ENCODE assay signal across 16 mouse cellular contexts in the genomic region with DNA sequence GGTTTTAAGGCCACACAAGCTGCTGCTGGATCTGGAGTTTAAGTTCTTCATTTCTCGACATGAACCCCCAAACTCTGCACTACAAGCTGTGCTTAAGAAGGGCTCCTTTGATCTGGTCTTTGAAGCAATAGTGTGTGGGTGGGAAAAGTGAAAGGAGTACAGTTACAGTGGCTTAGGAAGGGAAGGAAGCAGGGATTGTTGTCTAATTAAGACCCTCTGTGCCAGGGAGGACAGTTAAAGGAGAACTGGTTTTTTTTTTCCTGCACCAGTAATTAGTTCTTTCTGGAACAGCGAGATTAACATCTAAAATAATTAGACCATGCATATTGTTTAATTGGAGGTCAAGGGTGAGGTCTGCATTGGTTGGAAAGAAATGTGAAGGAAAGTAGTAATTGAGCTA. TPM values are rescaled to one million over a fixed set of nuclear protein-coding genes. Genes with fewer than 3 reads are reported as not detected.
A peak's percentile ranks its signal among the peaks of the same experiment; 100 is the strongest.
DNase-seq lines count a peak whose midpoint lies in the region; ATAC-seq and TF ChIP-seq lines count a peak whose summit lies in the region.
"Had no signal": no experiment of that assay in that cellular context is flagged by ENCODE, and none has a peak within 500 bp of the region (broad histone marks: within the 10 kb centered on the region; RNA-seq: fewer than 3 reads in every experiment).

No protein-coding gene starts in this region.

- WGBS in heart, postnatal 0 days = 44% methylated on average over 2 of the region's 2 CpGs
- WGBS in heart, embryonic 12.5 days = 58% methylated on average over 2 of the region's 2 CpGs
- WGBS in liver, embryonic 12.5 days (ENCODE audit: insufficient replicate concordance) = 64% methylated on average over 2 of the region's 2 CpGs

- 0 out of 2 replicates have a peak, but pooled peaks cover 2% of the 10 kb centered on the region for H3K9me3 ChIP-seq in heart, postnatal 0 days (replicated peaks; ENCODE audit: control insufficient read depth, low read length)
- 0 out of 2 replicates have a peak, but pooled peaks cover under 1% of the 10 kb centered on the region for H3K9me3 ChIP-seq in heart, embryonic 12.5 days (replicated peaks)
- no peaks in the 10 kb centered on the region for H3K9me3 ChIP-seq in liver, embryonic 12.5 days (replicated peaks)
- H3K9me3 ChIP-seq: forebrain, embryonic 15.5 days had no signal

- DNase-seq in heart, postnatal 0 days (ENCODE audit: low spot score) = no peak
- peak; percentile 12 for DNase-seq in thymus, postnatal 25 days
- DNase-seq in thymus, postnatal 4 days = no peak
- DNase-seq in left cerebral cortex, postnatal 4 days = no peak
- no peak for DNase-seq in left cerebral cortex, postnatal 25 days (ENCODE audit: low spot score in 2 of 2)
- DNase-seq: adrenal gland, adult 8-10 months; heart, postnatal 36 days; kidney, postnatal 10 days; layer of hippocampus, postnatal 36 days; spleen, adult 18-20 months had no signal

- H3K4me1 ChIP-seq in heart, postnatal 0 days (ENCODE audit: control insufficient read depth, insufficient read depth) = peaks cover 34% of the 10 kb centered on the region
- peaks cover 64% of the 10 kb centered on the region for H3K4me1 ChIP-seq in heart, embryonic 12.5 days (replicated peaks)
- peaks cover 66% of the 10 kb centered on the region for H3K4me1 ChIP-seq in liver, embryonic 12.5 days

- H3K27ac ChIP-seq in heart, postnatal 0 days (ENCODE audit: low read depth) = peak overlapping the region; percentile 20; the same call in 1 of the 2 replicates
- no peak overlapping the region for H3K27ac ChIP-seq in heart, embryonic 12.5 days (ENCODE audit: poor library complexity, severe bottlenecking)
- 0 out of 2 replicates have a peak overlapping the region, but pooled peaks have one; percentile 45 for H3K27ac ChIP-seq in liver, embryonic 12.5 days
- H3K27ac ChIP-seq: forebrain, embryonic 15.5 days; liver, embryonic 14.5 days had no signal

- H3K36me3 ChIP-seq in heart, postnatal 0 days (replicated peaks; ENCODE audit: control insufficient read depth, insufficient read depth, low read length) = peaks cover 18% of the 10 kb centered on the region
- H3K36me3 ChIP-seq in heart, embryonic 12.5 days = peaks cover 43% of the 10 kb centered on the region
- H3K36me3 ChIP-seq in liver, embryonic 12.5 days = peaks cover 62% of the 10 kb centered on the region

- no peak for ATAC-seq in heart, postnatal 0 days (ENCODE audit: insufficient read depth, low read depth)
- no peak for ATAC-seq in heart, embryonic 12.5 days (ENCODE audit: insufficient number of reproducible peaks, low FRiP score)
- no peak for ATAC-seq in liver, embryonic 12.5 days
- ATAC-seq: forebrain, embryonic 15.5 days; Patski had no signal

- no peak for TF ChIP-seq EP300 in heart, postnatal 0 days (IDR thresholded peaks at IDR 0.05; ENCODE audit: low read depth)

- intact Hi-C loops in left cerebral cortex, postnatal 4 days (cut with DNase I) = loop anchor here (10.0 kb wide), 1 partner anchor 60 kb away; no protein-coding TSS in a partner anchor
- intact Hi-C loops in left cerebral cortex, postnatal 25 days (cut with DNase I) = no loop called here

- H3K9ac ChIP-seq in heart, postnatal 0 days (replicated peaks; ENCODE audit: low read depth, low read length) = no peak overlapping the region
- no peak overlapping the region for H3K9ac ChIP-seq in heart, embryonic 12.5 days
- H3K9ac ChIP-seq in liver, embryonic 12.5 days = no peak overlapping the region
- H3K9ac ChIP-seq: forebrain, embryonic 15.5 days; liver, embryonic 14.5 days had no signal

- no peak for TF ChIP-seq CTCF in heart, postnatal 0 days (IDR thresholded peaks at IDR 0.05; ENCODE audit: low read depth)

- H3K27me3 ChIP-seq in heart, postnatal 0 days (ENCODE audit: control insufficient read depth, insufficient read depth, low read length) = no peaks in the 10 kb centered on the region
- H3K27me3 ChIP-seq in heart, embryonic 12.5 days (replicated peaks) = no peaks in the 10 kb centered on the region
- no peaks in the 10 kb centered on the region for H3K27me3 ChIP-seq in liver, embryonic 12.5 days (replicated peaks)
- H3K27me3 ChIP-seq: forebrain, embryonic 15.5 days; megakaryocyte, embryonic 14.5 days; Patski had no signal

- no peak overlapping the region for H3K4me3 ChIP-seq in heart, postnatal 0 days (ENCODE audit: low read depth, low read length)
- H3K4me3 ChIP-seq in heart, embryonic 12.5 days = no peak overlapping the region
- no peak overlapping the region for H3K4me3 ChIP-seq in liver, embryonic 12.5 days
- H3K4me3 ChIP-seq: forebrain, embryonic 15.5 days; megakaryocyte, embryonic 14.5 days had no signal

- H3K4me2 ChIP-seq in heart, postnatal 0 days (ENCODE audit: low read depth, low read length) = no peak overlapping the region
- H3K4me2 ChIP-seq in heart, embryonic 12.5 days = no peak overlapping the region
- H3K4me2 ChIP-seq in liver, embryonic 12.5 days = no peak overlapping the region
- H3K4me2 ChIP-seq: forebrain, embryonic 15.5 days had no signal

RNA-seq across cellular contexts. Expression of a gene that starts 11.2 kb away (rescaled TPM):
- 31.8 and 41.4 TPM in 2 replicates for total RNA-seq in heart, postnatal 0 days (2014; rRNA removed; ENCODE audit: low replicate concordance)
- polyA plus RNA-seq in heart, postnatal 0 days (2015; fragmentation: Nextera tagmentation; extraction: Ambion mirVana) = 33.6 and 36.9 TPM in 2 replicates
- polyA plus RNA-seq in heart, embryonic 12.5 days (2016; fragmentation: Nextera tagmentation; extraction: Ambion mirVana) = 48.8 and 48.9 TPM in 2 replicates
- polyA plus RNA-seq in liver, embryonic 12.5 days (2016; fragmentation: Nextera tagmentation; extraction: Ambion mirVana) = 24.7 and 29.8 TPM in 2 replicates
- total RNA-seq in left cerebral cortex, postnatal 4 days (2021) = 10 to 100 TPM; 74.2 to 80.5 TPM
- total RNA-seq in left cerebral cortex, postnatal 25 days (2021) = 10 to 100 TPM; 49.6 to 54.1 TPM
